In genomic region chr11:112346089-112346488, GRCm38 (mm10) we compare ENCODE assay signal across 30 mouse cellular contexts.
"Had no signal": no experiment of that assay in that cellular context is flagged by ENCODE, and none has a peak within 500 bp of the region (broad histone marks: within the 10 kb centered on the region; RNA-seq: fewer than 3 reads in every experiment).

No protein-coding gene starts in this region.

- ATAC-seq: liver, embryonic 12.5 days; liver, postnatal 0 days; lung, postnatal 0 days; midbrain, embryonic 13.5 days; midbrain, embryonic 15.5 days; midbrain, embryonic 16.5 days had no signal

- H3K4me1 ChIP-seq: limb, embryonic 15.5 days; liver, embryonic 12.5 days; liver, embryonic 13.5 days; liver, embryonic 15.5 days; lung, embryonic 15.5 days; megakaryocyte, embryonic 14.5 days; midbrain, embryonic 10.5 days; midbrain, embryonic 12.5 days; midbrain, embryonic 15.5 days had no signal

- H3K4me2 ChIP-seq: limb, embryonic 12.5 days; limb, embryonic 13.5 days; limb, embryonic 15.5 days; liver, embryonic 11.5 days; liver, embryonic 12.5 days; liver, embryonic 13.5 days; liver, embryonic 15.5 days; lung, embryonic 14.5 days; lung, embryonic 15.5 days; midbrain, embryonic 11.5 days; midbrain, embryonic 12.5 days; midbrain, embryonic 13.5 days; midbrain, embryonic 15.5 days had no signal

- DNase-seq: left cerebral cortex, postnatal 4 days; liver; liver, embryonic 13.5 days; liver, postnatal 0 days; lung, adult 18-20 months; lung, adult 2 months; lung, embryonic 14.5 days; lung, postnatal 10 days; lung, postnatal 14 days; lung, postnatal 36 days; lung, postnatal 4 days had no signal

- H3K27ac ChIP-seq: limb, embryonic 10.5 days; limb, embryonic 12.5 days; limb, embryonic 13.5 days; limb, embryonic 15.5 days; liver, embryonic 12.5 days; liver, embryonic 13.5 days; liver, embryonic 14.5 days; liver, embryonic 15.5 days; lung, embryonic 15.5 days; macrophage; midbrain, embryonic 10.5 days; midbrain, embryonic 12.5 days; midbrain, embryonic 13.5 days; midbrain, embryonic 15.5 days had no signal

- H3K9me3 ChIP-seq: limb, embryonic 10.5 days; limb, embryonic 12.5 days; limb, embryonic 13.5 days; limb, embryonic 15.5 days; liver, embryonic 12.5 days; liver, embryonic 13.5 days; liver, embryonic 15.5 days; lung, embryonic 15.5 days; midbrain, embryonic 10.5 days; midbrain, embryonic 12.5 days; midbrain, embryonic 13.5 days; midbrain, embryonic 15.5 days had no signal

- H3K27me3 ChIP-seq: limb, embryonic 12.5 days; limb, embryonic 13.5 days; limb, embryonic 15.5 days; liver, embryonic 12.5 days; liver, embryonic 13.5 days; liver, embryonic 15.5 days; lung, embryonic 15.5 days; megakaryocyte, embryonic 14.5 days; midbrain, embryonic 12.5 days; midbrain, embryonic 13.5 days; midbrain, embryonic 15.5 days had no signal

- H3K36me3 ChIP-seq: limb, embryonic 10.5 days; limb, embryonic 12.5 days; limb, embryonic 13.5 days; limb, embryonic 15.5 days; liver, embryonic 12.5 days; liver, embryonic 13.5 days; liver, embryonic 15.5 days; lung, embryonic 15.5 days; midbrain, embryonic 10.5 days; midbrain, embryonic 12.5 days; midbrain, embryonic 13.5 days; midbrain, embryonic 15.5 days had no signal

- H3K9ac ChIP-seq: limb, embryonic 12.5 days; limb, embryonic 13.5 days; limb, embryonic 15.5 days; liver, embryonic 12.5 days; liver, embryonic 13.5 days; liver, embryonic 14.5 days; liver, embryonic 15.5 days; liver, postnatal 0 days; lung, embryonic 14.5 days; lung, embryonic 15.5 days; midbrain, embryonic 12.5 days; midbrain, embryonic 13.5 days; midbrain, embryonic 15.5 days had no signal

- H3K4me3 ChIP-seq: limb, embryonic 10.5 days; limb, embryonic 12.5 days; limb, embryonic 13.5 days; limb, embryonic 15.5 days; liver, embryonic 12.5 days; liver, embryonic 13.5 days; liver, embryonic 15.5 days; lung, embryonic 15.5 days; megakaryocyte, embryonic 14.5 days; midbrain, embryonic 10.5 days; midbrain, embryonic 12.5 days; midbrain, embryonic 13.5 days; midbrain, embryonic 15.5 days; myocyte had no signal
